Mouse (Mus musculus): ENCODE measurements around the gene Schip1.

DNA sequence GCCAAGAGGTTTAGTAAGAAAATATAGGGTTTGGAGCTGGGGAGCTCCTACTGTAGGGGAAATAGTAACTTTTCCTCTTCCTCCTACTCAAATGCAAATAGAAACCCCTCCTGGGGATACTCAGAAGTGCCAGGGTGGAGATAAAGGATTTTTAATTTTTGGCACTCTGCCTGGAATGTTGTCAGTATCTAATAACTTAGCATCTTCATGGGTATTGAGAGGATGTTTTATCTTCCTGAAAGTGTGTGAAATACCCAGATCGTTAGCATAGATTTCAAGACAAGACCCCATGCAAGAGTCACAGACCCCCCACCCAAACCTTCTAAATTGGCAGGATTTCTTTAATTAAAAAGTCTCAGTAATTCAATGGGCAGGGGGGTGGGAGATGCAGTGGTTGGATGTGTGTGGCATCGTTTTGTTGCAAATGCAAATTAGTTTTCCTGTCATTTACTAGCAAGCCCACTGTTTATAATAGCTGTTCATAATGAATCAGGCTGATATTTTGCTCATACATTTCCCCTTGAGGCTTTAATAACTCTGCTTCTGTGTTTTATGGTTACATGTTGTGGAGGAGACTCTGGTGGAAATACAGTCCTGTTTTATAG is 40.6 kb downstream of the Schip1 start:
- TF ChIP-seq EP300 (optimal IDR thresholded peaks at IDR 0.05) (no peak), CTCF (IDR thresholded peaks at IDR 0.05; ENCODE audit: low read depth) (no peak)

All from stomach, postnatal 0 days (tissue).